Mouse (Mus musculus): ENCODE data around the gene Ercc2. TPM values are rescaled to one million over a fixed set of nuclear protein-coding genes. Genes with fewer than 3 reads are reported as not detected.
A peak's percentile ranks its signal among the peaks of the same experiment; 100 is the strongest.

The Ercc2 gene
- polyA plus RNA-seq, 1 experiment: 28.5 TPM

GRCm38 (mm10) chr7:19413525-19413924 lies 31.7 kb downstream of the Ercc2 start:
- Histone ChIP-seq H3K27ac (ENCODE audit: insufficient read depth, low read length) (no peak overlapping the region), H3K4me1 (ENCODE audit: control insufficient read depth, insufficient read depth, low read length) (no peaks in the 10 kb centered on the region), H3K4me3 (ENCODE audit: low read depth, low read length) (no peak overlapping the region), H3K36me3 (ENCODE audit: control insufficient read depth, insufficient read depth, low read length, poor library complexity, severe bottlenecking) (no peaks in the 10 kb centered on the region), H3K9ac (ENCODE audit: low read depth, poor library complexity, severe bottlenecking) (no peak overlapping the region), H3K27me3 (ENCODE audit: control insufficient read depth, insufficient read depth, low read length, poor library complexity, severe bottlenecking) (no peaks in the 10 kb centered on the region), H3K9me3 (replicated peaks; ENCODE audit: control insufficient read depth, insufficient read depth, low read length, poor library complexity, severe bottlenecking) (no peaks in the 10 kb centered on the region)
- no peak for TF ChIP-seq POLR2A (IDR thresholded peaks at IDR 0.05; ENCODE audit: insufficient read depth, low read length)

- no peaks in the 10 kb centered on the region for H3K36me3 ChIP-seq (ENCODE audit: control insufficient read depth, insufficient read depth, low read length, poor library complexity, severe bottlenecking)
- no peak for TF ChIP-seq CTCF (IDR thresholded peaks at IDR 0.05; ENCODE audit: low read depth, low read length)
- no peak for TF ChIP-seq EP300 (IDR thresholded peaks at IDR 0.05; ENCODE audit: insufficient read depth, low read depth, low read length)
- no peak for TF ChIP-seq POLR2A (IDR thresholded peaks at IDR 0.05; ENCODE audit: insufficient read depth, low read length)
- H3K27ac ChIP-seq (ENCODE audit: insufficient read depth, low read length): no peak overlapping the region
- H3K27me3 ChIP-seq (ENCODE audit: control insufficient read depth, insufficient read depth, low read length, poor library complexity, severe bottlenecking): no peaks in the 10 kb centered on the region
- H3K9me3 ChIP-seq (replicated peaks; ENCODE audit: control insufficient read depth, insufficient read depth, low read length, poor library complexity, severe bottlenecking): no peaks in the 10 kb centered on the region
- H3K4me3 ChIP-seq (ENCODE audit: low read depth, low read length): no peak overlapping the region
- no peaks in the 10 kb centered on the region for H3K4me1 ChIP-seq (ENCODE audit: control insufficient read depth, insufficient read depth, low read length)
- no peak overlapping the region for H3K9ac ChIP-seq (ENCODE audit: low read depth, poor library complexity, severe bottlenecking)
These were observed 34.8 kb downstream of the Ercc2 start for GRCm38 (mm10) chr7:19416590-19416989.

- Histone ChIP-seq H3K27me3 (ENCODE audit: control insufficient read depth, insufficient read depth, low read length, poor library complexity, severe bottlenecking) (no peaks in the 10 kb centered on the region; the same call in 1 of the 2 replicates), H3K4me3 (ENCODE audit: low read depth, low read length) (peak overlapping the region; percentile 68)
These were observed 38.3 kb downstream of the Ercc2 start for GRCm38 (mm10) chr7:19420121-19420520.

GRCm38 (mm10) chr7:19420821-19421636 lies 39.2 kb downstream of the Ercc2 start:
- Histone ChIP-seq H3K9me3 (replicated peaks; ENCODE audit: control insufficient read depth, insufficient read depth, low read length, poor library complexity, severe bottlenecking) (no peaks in the 10 kb centered on the region), H3K4me3 (ENCODE audit: low read depth, low read length) (peak overlapping the region; percentile 73), H3K36me3 (ENCODE audit: control insufficient read depth, insufficient read depth, low read length, poor library complexity, severe bottlenecking) (no peaks in the 10 kb centered on the region), H3K27ac (ENCODE audit: insufficient read depth, low read length) (no peak overlapping the region), H3K27me3 (ENCODE audit: control insufficient read depth, insufficient read depth, low read length, poor library complexity, severe bottlenecking) (no peaks in the 10 kb centered on the region; the same call in 1 of the 2 replicates), H3K4me1 (ENCODE audit: control insufficient read depth, insufficient read depth, low read length) (no peaks in the 10 kb centered on the region), H3K9ac (ENCODE audit: low read depth, poor library complexity, severe bottlenecking) (no peak overlapping the region)
- no peak for TF ChIP-seq POLR2A (IDR thresholded peaks at IDR 0.05; ENCODE audit: insufficient read depth, low read length)
- TF ChIP-seq EP300 (IDR thresholded peaks at IDR 0.05; ENCODE audit: insufficient read depth, low read depth, low read length): no peak
- TF ChIP-seq CTCF (IDR thresholded peaks at IDR 0.05; ENCODE audit: low read depth, low read length): no peak

More at GRCm38 (mm10) chr7:19420121-19420520, 38.3 kb downstream of the Ercc2 start:
- H3K36me3 ChIP-seq (ENCODE audit: control insufficient read depth, insufficient read depth, low read length, poor library complexity, severe bottlenecking): no peaks in the 10 kb centered on the region
- no peaks in the 10 kb centered on the region for H3K9me3 ChIP-seq (replicated peaks; ENCODE audit: control insufficient read depth, insufficient read depth, low read length, poor library complexity, severe bottlenecking)
- H3K27ac ChIP-seq (ENCODE audit: insufficient read depth, low read length): no peak overlapping the region
- H3K4me1 ChIP-seq (ENCODE audit: control insufficient read depth, insufficient read depth, low read length): no peaks in the 10 kb centered on the region
- TF ChIP-seq EP300 (IDR thresholded peaks at IDR 0.05; ENCODE audit: insufficient read depth, low read depth, low read length): no peak
- TF ChIP-seq CTCF (IDR thresholded peaks at IDR 0.05; ENCODE audit: low read depth, low read length): no peak
- no peak for TF ChIP-seq POLR2A (IDR thresholded peaks at IDR 0.05; ENCODE audit: insufficient read depth, low read length)
- peak overlapping the region; percentile 8; the same call in 1 of the 2 replicates for H3K9ac ChIP-seq (ENCODE audit: low read depth, poor library complexity, severe bottlenecking)

- no peak for TF ChIP-seq CTCF (IDR thresholded peaks at IDR 0.05; ENCODE audit: low read depth, low read length)
- TF ChIP-seq POLR2A (IDR thresholded peaks at IDR 0.05; ENCODE audit: insufficient read depth, low read length): no peak
- TF ChIP-seq EP300 (IDR thresholded peaks at IDR 0.05; ENCODE audit: insufficient read depth, low read depth, low read length): no peak
- H3K27me3 ChIP-seq (ENCODE audit: control insufficient read depth, insufficient read depth, low read length, poor library complexity, severe bottlenecking): no peaks in the 10 kb centered on the region; the same call in 1 of the 2 replicates
These were observed 41.3 kb downstream of the Ercc2 start for GRCm38 (mm10) chr7:19423083-19423482.

GRCm38 (mm10) chr7:19424051-19424450 lies 42.2 kb downstream of the Ercc2 start:
- Histone ChIP-seq H3K36me3 (ENCODE audit: control insufficient read depth, insufficient read depth, low read length, poor library complexity, severe bottlenecking) (no peaks in the 10 kb centered on the region), H3K4me3 (ENCODE audit: low read depth, low read length) (no peak overlapping the region), H3K4me1 (ENCODE audit: control insufficient read depth, insufficient read depth, low read length) (peaks cover 2% of the 10 kb centered on the region), H3K27ac (ENCODE audit: insufficient read depth, low read length) (no peak overlapping the region), H3K9me3 (replicated peaks; ENCODE audit: control insufficient read depth, insufficient read depth, low read length, poor library complexity, severe bottlenecking) (no peaks in the 10 kb centered on the region), H3K9ac (ENCODE audit: low read depth, poor library complexity, severe bottlenecking) (no peak overlapping the region), H3K27me3 (ENCODE audit: control insufficient read depth, insufficient read depth, low read length, poor library complexity, severe bottlenecking) (no peaks in the 10 kb centered on the region; the same call in 1 of the 2 replicates)
- TF ChIP-seq CTCF (IDR thresholded peaks at IDR 0.05; ENCODE audit: low read depth, low read length) (no peak), POLR2A (IDR thresholded peaks at IDR 0.05; ENCODE audit: insufficient read depth, low read length) (no peak), EP300 (IDR thresholded peaks at IDR 0.05; ENCODE audit: insufficient read depth, low read depth, low read length) (no peak)

More at GRCm38 (mm10) chr7:19423083-19423482, 41.3 kb downstream of the Ercc2 start:
- Histone ChIP-seq H3K4me1 (ENCODE audit: control insufficient read depth, insufficient read depth, low read length) (peaks cover 2% of the 10 kb centered on the region), H3K4me3 (ENCODE audit: low read depth, low read length) (no peak overlapping the region), H3K36me3 (ENCODE audit: control insufficient read depth, insufficient read depth, low read length, poor library complexity, severe bottlenecking) (no peaks in the 10 kb centered on the region), H3K27ac (ENCODE audit: insufficient read depth, low read length) (no peak overlapping the region), H3K9ac (ENCODE audit: low read depth, poor library complexity, severe bottlenecking) (no peak overlapping the region), H3K9me3 (replicated peaks; ENCODE audit: control insufficient read depth, insufficient read depth, low read length, poor library complexity, severe bottlenecking) (no peaks in the 10 kb centered on the region)

All from ES-Bruce4 (cell line).